Mouse (Mus musculus): ENCODE data around the gene Plcb4.
A peak's percentile ranks its signal among the peaks of the same experiment; 100 is the strongest.

Gene Plcb4

GRCm38 (mm10) chr2:135759499-135760095 lies 100.8 kb downstream of the Plcb4 start:
- DNase-seq (ENCODE audit: low spot score) = no peak

DNA sequence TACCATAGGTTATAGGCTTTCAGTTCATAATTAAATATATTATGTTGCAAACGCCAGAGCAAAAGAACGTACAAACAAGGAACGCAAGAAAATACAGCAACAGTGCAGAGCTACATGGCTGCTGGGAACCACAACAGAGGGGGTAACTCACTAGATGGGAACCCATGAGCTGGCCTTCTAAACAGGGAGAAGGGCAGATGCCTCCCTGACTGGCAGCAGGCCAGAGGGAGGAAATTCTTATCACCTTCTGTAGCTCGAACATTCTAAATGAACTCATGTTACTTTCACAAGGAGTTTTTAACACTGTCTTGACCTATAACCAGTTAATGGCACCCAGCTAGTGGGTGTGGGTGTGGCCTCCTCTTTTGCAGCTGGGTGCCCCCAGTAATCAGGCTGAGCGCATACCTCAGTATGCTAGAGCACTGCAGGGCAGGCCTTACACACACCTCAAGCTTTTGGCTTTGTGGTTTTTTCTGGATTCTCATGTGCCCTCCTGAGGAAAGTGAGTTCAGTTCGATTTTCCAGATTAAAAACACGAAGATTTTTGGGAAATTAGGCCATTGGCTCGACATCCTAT lies 102.5 kb downstream of the Plcb4 start:
- DNase-seq (ENCODE audit: low spot score) = no peak

DNA sequence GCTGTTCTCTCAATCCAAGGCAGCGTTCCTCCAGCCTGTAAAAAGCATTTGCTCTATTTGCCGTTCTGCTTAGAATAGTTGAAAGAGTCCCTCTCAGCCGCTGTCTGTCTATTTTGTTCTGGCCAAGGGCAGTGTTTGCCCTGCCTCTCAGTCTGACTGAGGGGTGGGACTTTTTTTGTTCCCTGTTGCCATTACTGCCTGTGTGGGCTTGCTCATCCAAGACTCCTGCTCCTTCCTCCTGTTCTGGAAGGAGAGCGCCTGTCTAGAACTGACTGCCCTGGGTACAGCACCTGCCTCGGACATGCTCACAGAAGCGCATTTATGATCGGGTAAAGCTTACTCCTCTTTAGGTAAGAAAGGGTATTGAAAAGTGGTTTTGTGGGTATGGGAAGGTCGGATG lies 105.9 kb downstream of the Plcb4 start:
- no peak for DNase-seq (ENCODE audit: low spot score)

- no peak for DNase-seq (ENCODE audit: low spot score)
Measured at GRCm38 (mm10) chr2:135766471-135767063, 107.8 kb downstream of the Plcb4 start.

DNA sequence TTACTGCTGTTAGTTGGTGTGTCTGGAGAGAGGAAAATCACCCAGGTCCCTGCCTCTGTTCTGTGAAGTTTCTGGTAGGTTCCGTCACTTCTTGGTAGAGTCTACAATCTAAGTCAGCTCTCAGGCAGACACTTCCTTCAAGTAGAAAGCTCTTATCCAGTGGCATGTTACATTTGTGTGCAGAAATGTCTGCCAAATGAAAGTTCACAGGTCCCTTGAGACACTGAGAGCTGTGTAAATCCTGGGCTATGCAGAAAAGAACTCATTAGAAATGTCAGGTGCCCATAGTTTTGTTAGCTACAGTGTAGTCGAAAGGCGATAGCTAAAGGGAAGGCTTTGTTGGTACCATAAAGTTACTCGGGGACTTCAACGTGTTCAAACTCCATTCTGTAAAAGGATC lies 108.7 kb downstream of the Plcb4 start:
- DNase-seq (ENCODE audit: low spot score) = no peak

- no peak for DNase-seq (ENCODE audit: low spot score)
Measured at GRCm38 (mm10) chr2:135769701-135770100, 110.9 kb downstream of the Plcb4 start.

- no peak for DNase-seq (ENCODE audit: low spot score)
Measured at GRCm38 (mm10) chr2:135770226-135770625, 111.4 kb downstream of the Plcb4 start.

GRCm38 (mm10) chr2:135773194-135773972 lies 114.6 kb downstream of the Plcb4 start:
- no peak for DNase-seq (ENCODE audit: low spot score)

DNA sequence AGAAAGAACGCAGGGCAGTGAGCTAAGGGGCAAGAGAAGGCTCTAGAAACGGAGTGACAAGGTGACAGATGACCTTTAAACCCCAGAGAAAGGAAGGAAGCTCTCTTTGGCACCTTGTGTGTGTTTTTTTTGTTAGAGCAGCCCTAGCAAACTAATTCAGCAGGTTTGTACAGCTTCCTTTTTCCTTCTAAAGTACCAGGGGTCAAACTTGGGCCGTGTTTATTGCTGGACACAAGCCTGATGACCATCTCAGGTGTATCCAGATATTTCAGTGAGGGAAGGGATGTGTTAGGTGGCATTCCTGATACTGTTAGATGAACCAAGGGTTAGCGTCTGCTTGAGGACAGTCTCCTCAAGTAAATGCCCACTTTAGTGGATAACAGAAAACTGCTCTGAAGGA lies 116.2 kb downstream of the Plcb4 start:
- no peak for DNase-seq (ENCODE audit: low spot score)

- no peak for DNase-seq (ENCODE audit: low spot score)
Measured at GRCm38 (mm10) chr2:135776131-135776775, 117.4 kb downstream of the Plcb4 start.

- DNase-seq (ENCODE audit: low spot score) = no peak
Measured at GRCm38 (mm10) chr2:135781391-135781790, 122.6 kb downstream of the Plcb4 start.

GRCm38 (mm10) chr2:135787415-135787814 lies 128.6 kb downstream of the Plcb4 start:
- no peak for DNase-seq (ENCODE audit: low spot score)

DNA sequence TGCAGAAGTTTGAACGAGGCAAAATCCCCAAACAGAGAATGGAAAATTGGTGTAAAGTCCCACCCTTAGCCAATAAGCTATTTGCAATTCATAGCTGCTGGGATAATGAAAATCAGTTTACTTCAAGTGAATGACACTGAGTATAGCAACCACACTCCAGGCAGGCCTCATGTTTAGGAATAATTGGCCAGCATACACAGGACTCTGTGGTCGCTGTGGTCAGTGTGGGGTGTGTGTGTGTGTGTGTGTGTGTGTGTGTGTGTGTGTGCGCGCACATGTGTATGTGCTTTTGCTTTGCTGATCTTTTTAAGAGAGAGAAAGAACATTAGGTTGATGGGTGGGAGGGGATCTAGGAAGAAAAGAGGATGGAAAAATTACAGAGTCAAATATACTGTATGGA lies 134.1 kb downstream of the Plcb4 start:
- DNase-seq (ENCODE audit: low spot score) = no peak

- DNase-seq (ENCODE audit: low spot score) = no peak
Measured at GRCm38 (mm10) chr2:135796684-135797083, 137.9 kb downstream of the Plcb4 start.

GRCm38 (mm10) chr2:135797677-135798546 lies 139.1 kb downstream of the Plcb4 start:
- no peak for DNase-seq (ENCODE audit: low spot score)

DNA sequence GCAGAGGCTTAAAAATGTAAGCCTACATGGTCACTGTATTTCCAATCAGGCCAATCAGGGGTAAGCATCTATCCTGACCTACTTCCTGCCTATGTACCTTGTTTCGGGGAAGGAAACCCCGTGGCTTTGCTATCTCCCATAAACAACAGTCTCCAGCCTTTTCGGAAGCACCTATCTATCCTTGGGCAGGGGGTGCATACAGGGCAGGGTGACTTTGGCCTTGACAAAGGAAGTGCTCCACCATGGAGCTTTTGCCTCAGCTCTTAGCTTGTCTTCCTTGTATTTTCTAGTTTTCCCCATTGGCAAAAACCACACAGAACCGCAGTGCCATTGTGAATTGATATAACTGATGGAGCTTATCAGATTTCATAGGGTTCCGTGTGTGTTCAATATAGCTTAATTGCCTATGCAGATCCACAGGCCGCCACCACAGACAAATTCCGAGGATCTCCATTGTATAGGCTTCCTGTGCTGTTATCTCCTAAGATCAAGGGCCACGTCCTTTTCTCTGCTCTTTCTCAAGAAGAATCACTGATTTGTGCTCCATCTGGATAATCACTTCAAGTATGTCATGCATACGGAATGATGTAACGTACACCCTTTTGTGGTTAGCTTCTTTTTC lies 140.4 kb downstream of the Plcb4 start:
- DNase-seq (ENCODE audit: low spot score) = peak; percentile 19

DNA sequence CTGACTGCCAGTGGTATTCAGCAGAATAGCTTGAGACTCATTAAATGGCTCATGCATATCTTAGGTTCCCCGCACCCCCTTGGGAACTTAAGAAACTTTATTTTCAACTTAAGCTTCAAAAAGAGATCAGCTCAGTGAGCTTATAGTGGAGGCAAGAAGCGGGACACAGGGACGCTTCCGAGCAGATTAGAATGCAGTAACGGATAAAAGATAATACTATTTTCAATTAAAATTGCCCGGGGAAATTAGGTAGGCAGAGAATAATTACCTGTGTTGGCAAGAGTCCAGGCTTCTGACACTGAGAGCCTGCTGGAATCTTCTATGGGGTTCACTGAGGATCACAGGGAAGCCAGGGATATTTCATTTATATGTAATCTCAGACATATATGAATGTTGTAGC lies 141.6 kb downstream of the Plcb4 start:
- no peak for DNase-seq (ENCODE audit: low spot score)

DNA sequence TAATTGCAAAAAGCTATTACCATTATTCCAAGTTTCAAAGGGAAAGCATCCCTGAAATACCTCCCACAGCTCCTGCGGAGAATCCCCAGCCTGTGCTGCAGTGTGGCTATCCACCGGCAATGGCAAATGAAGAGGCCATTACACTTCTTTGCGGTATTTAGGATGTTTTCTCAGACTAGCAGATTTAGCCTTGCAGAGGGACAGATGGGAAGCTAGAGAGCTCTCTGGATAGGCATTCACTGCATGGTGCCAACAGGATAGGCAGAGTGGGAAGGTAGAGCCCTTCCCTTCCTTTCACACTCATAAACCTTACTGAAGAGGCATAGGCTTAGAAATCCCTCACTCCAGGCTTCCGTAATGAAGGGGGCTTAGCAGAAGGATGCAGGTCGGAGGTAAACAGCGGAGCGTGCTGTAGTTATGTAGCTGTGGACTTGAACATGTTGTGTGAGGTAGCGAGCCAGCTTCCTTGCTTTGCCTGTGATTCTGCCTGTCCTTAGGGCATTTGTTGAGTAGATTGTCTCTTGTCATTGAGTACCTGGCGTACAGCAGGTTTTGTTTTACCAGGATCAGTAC lies 144.2 kb downstream of the Plcb4 start:
- DNase-seq (ENCODE audit: low spot score) = no peak

- no peak for DNase-seq (ENCODE audit: low spot score)
Measured at GRCm38 (mm10) chr2:135805748-135806685, 147.2 kb downstream of the Plcb4 start.

- no peak for DNase-seq (ENCODE audit: low spot score)
Measured at GRCm38 (mm10) chr2:135808342-135808741, 149.5 kb downstream of the Plcb4 start.

Data from retina, embryonic 14.5 days (tissue).